Mouse (Mus musculus) G1E (cell line): Measurements from ENCODE around the gene Cope.

Experiments
- CTCF ChIP-seq: IDR thresholded peaks from 2 replicates; pipeline ENCODE4 v1.5.1; 2012; ENCODE audit warnings: low read depth, low read length, inconsistent platforms, mixed read lengths
- GATA1 ChIP-seq: IDR thresholded peaks from 2 replicates; pipeline ENCODE4 v1.6.1; 2012; ENCODE audit warnings: borderline replicate concordance, low read length, inconsistent platforms, mixed read lengths

DNA sequence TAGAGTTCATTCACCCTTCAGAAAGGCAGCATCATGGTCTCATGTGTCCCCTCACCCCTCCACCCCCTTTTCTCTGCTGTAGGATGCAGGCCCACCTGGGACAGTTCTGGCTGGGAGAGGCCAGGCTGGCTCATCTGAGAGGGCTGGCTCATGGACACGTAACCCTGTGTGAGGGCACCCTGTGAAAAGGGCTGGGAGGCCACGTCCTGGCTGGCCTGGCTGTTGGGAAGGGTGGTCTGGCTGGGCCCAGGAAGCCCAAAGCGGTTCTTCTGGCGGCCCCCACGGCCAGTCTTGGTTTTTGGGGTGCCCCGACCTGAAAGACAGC is 30.5 kb downstream of the Cope start:
- TF ChIP-seq CTCF (no peak), GATA1 (no peak)
